Mouse (Mus musculus) urinary bladder, postnatal 25 days (tissue): ENCODE data around the gene Ripor2.
A peak's percentile ranks its signal among the peaks of the same experiment; 100 is the strongest.
"Not testable (repeated sequence)": the region's sequence is repeated elsewhere in the genome, so short reads cannot be mapped to it uniquely, and the experiment has no call there.

Source experiments
- DNase-seq: peaks from one replicate; pipeline ENCODE4 v3.0.0; 2022; ENCODE audit warnings: low spot score

The Ripor2 gene

GRCm38 (mm10) chr13:24761403-24762227 is 179.6 kb downstream of the Ripor2 start, which contains the start of gene Gmnn:
TSS of gene Gmnn (minus strand) at chr13:24761923.
- DNase-seq: peak; percentile 86

- no peak for DNase-seq
Measured at GRCm38 (mm10) chr13:24762254-24762653, 180.3 kb downstream of the Ripor2 start.

- DNase-seq: not testable (repeated sequence)
Measured at GRCm38 (mm10) chr13:24767809-24768208, 185.8 kb downstream of the Ripor2 start.

GRCm38 (mm10) chr13:24771482-24771881 is 189.5 kb downstream of the Ripor2 start:
- DNase-seq: not testable (repeated sequence)

GRCm38 (mm10) chr13:24776146-24776844 is 194.3 kb downstream of the Ripor2 start:
- peak; percentile 23 for DNase-seq

GRCm38 (mm10) chr13:24778026-24778425 is 196.0 kb downstream of the Ripor2 start:
- DNase-seq: no peak

- no peak for DNase-seq
Measured at GRCm38 (mm10) chr13:24778706-24779380, 196.9 kb downstream of the Ripor2 start.

GRCm38 (mm10) chr13:24781916-24782315 is 199.9 kb downstream of the Ripor2 start:
- no peak for DNase-seq
